Mouse (Mus musculus): Measurements from ENCODE around the gene Mycbpap.

The Mycbpap gene

DNA sequence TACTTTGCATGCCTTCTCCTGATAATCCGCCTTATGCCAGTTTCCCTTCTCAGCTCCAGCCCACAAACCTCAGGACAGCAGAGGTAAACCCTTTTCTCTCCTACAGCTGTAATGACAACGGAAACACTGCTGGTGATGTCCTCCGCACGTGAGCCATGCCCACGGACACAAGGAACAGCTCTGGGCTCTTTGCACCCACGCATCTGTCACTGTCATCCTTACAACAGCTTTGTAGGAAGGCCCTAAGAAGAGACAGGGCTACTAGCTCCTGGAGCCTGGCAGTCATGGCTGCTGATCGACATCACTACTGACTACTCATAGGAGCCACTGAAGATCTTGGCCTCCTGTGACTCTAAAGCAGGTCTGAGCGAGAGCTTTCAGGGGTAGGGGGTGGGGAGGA is 11.6 kb upstream of the Mycbpap start:
- DNase-seq (ENCODE audit: low spot score): no peak

DNA sequence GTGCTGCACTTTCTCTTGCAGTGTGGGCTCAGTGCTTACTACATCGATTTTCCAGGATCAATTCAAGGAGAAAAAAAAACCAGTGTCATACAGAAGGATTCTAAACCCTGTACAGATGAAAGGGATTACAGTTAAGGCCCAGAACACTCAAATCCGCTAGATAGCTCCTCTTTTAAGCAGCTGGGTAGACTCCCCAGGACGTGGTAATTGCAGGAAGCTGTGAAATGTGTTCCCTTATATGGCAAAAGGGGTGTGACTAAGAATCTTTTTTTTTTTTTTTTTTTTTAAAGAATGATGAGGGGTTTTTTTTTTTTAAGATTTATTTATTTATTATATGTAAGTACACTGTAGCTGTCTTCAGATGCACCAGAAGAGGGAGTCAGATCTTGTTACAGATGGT is 7.3 kb upstream of the Mycbpap start:
- no peak for DNase-seq (ENCODE audit: low spot score)

GRCm38 (mm10) chr11:94526171-94526879 is 4.8 kb upstream of the Mycbpap start:
- no peak for DNase-seq (ENCODE audit: low spot score)

GRCm38 (mm10) chr11:94513452-94513851 is 8.1 kb downstream of the Mycbpap start:
- no peak for DNase-seq (ENCODE audit: low spot score)

DNA sequence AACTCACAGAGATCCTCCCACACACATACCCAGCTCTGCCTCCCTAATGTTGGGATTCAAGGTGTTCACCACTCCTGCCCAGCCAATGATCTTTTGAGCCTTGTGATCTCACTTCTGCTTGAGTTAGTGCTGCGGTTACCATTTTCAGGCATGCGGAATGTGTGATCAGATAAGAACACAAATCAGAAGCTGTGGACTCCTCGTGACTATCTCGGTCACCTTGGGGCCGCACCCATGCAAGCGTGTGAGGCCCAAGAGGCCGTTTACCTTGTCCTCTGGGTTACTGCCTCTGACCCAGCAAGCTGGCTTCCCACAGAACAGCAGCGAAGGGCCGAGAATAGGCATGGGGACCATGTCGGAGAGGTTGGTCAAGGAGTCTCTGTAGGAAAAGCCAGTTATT is 12.6 kb downstream of the Mycbpap start:
- DNase-seq (ENCODE audit: low spot score): no peak

DNA sequence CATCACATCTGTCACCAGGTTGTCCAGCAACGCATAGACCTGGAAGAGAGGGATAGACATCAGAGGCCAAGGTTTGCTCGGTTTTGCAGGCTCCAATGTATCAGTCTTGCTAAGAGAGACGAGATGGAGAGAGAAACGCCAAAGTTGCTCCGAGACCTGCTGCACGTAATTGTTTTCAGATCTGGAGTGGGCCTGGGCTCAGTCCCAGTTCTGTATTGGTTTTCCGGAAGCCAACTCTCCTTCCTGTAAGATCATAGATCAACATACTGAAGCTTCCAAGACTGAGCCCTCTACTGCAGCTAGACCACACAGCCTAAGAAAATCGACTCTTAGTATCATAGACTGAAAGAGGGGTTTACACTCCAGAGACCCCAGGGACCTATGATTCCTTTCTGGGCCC is 20.1 kb downstream of the Mycbpap start:
- no peak for DNase-seq (ENCODE audit: low spot score)

DNA sequence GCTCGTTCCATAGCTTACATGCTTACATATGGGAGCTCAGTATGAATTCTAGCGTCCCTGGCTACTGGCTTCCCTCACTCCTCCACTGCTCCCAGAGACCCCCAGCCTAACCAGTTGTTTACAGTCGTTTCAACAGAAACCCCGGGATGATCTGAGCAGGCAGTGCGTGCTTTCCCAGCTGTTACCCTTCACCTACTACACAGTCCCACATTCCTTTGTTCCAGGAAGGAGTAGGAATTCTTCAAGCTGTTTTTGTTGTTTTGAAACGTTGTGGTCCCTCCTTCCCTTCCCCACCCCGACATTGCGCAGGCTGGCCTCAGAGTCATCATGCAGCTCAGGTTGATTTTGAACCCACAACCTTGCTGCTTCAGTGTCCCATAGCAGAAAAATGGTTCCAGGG is 21.2 kb downstream of the Mycbpap start:
- no peak for DNase-seq (ENCODE audit: low spot score)

- no peak for DNase-seq (ENCODE audit: low spot score)
Observed at GRCm38 (mm10) chr11:94499661-94500152, 21.8 kb downstream of the Mycbpap start, which contains the start of gene Epn3. Gene Epn3 (minus strand): TSS chr11:94499974.

GRCm38 (mm10) chr11:94499035-94499434 is 22.5 kb downstream of the Mycbpap start:
- no peak for DNase-seq (ENCODE audit: low spot score)

DNA sequence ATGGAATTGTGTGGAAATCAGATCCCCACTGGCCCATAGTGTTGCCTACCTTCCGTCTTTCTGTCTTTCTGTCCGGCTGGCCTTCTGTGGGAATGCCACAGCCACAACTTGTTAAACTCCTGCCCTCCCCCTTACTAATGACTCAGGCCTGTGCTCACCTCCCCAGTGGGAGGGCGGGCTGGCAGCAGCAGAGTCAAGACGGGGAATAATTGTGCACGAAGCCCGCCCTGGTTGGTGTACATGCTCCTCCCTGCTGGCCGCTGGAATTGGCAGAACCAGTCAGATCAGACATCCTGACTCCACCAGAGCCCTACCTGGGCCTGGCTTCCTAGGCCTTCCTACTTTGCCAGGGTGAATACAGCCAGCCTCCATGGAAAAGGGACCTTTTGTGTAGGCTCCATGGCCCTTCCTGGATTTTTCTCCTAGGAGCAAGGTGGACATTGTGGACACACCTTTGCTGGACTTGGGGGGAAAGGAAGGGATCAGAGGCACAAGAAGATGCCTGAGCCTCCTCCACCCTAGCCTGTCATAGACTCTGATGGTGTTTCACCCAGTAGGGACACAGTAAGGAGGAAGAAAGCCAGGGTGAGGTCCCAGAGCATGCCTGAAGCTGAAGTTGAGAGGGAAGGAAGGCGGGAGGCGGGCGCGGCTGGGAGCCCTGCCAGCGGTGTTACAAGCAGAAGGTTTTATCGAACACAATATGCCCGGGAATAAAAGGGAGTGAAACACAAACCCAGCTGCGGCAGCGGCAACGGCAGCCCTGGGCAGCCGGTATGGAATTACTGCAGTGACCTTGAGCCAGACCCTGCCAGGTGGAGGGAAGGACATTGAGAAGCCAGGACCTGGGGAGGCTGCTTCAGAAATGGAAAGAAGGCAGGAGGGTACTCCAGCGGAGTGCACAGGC is 23.2 kb downstream of the Mycbpap start:
- peak; percentile 35 for DNase-seq (ENCODE audit: low spot score)

DNA sequence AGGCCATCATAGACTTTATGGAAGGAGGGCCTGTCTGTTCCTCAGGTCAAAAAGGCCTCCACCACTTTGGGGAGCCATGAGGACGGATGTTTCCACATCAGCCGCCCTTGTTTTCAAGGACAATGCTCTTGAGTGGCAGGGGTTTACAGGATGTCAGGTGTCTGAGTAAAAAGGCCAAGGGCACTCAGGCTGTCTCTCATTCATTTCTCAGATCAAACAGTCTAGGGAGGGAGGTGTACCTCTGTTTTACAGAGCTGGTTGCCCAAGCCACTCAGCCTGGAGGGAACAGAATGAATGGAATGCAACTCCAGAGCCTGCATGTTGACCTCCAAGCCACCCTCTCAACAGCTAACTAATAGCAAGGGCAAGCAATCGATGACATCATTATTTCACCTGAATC is 26.1 kb downstream of the Mycbpap start:
- no peak for DNase-seq (ENCODE audit: low spot score)

DNA sequence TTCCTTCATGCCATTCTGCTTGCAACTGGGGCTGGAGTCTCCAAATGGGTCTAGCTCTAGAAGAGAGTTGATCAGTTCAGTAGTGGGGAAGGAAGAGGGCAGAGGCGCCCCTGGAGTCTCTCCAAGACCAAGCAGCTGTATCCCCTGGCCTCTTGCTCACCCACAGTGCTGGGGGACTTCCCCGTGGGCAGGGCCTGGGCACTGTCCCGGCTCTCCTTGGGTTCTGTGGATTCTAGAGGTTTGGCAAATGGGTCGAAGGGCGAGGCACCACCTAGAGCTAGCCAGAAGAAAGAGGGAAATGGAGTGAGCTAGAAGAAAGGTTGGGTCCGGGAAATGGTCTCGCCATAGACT is 29.8 kb downstream of the Mycbpap start:
- no peak for DNase-seq (ENCODE audit: low spot score)

DNA sequence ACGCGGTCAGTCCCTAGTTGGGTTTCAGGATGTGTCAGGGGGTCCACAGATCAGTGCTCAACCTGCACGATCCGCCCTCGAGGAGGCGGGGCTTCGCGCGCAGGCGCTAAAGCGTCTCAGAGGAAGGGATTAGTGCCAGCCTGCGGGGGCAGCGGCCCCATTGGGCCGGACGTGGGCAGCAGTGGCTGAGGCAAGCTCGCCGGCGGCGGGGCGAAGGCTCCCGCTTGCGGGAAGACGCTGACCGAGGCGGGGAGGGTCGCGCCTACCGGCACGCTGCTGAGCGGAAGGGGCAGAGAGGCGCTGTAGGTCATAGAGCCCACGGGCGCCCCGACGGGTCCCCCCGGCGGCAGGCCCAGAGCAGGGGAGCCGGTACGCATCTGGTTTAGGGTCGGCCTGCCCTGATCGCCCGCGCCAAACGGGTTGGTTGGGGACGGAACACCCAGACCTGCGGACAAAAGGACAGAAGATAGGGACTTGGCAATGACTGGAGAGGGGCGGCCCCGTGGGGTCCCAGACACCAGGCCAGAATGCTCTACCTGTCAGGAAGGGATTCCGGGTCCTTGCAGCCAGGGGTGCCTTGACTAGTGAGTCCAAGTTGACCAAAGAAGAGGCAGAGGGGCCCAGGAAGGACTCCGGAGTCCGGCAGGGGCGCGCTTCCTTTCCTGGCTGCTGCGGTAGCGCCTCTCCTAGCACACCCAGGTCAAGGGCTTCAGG is 30.4 kb downstream of the Mycbpap start:
- no peak for DNase-seq (ENCODE audit: low spot score)

- no peak for DNase-seq (ENCODE audit: low spot score)
Observed at GRCm38 (mm10) chr11:94489745-94490144, 31.8 kb downstream of the Mycbpap start.

DNA sequence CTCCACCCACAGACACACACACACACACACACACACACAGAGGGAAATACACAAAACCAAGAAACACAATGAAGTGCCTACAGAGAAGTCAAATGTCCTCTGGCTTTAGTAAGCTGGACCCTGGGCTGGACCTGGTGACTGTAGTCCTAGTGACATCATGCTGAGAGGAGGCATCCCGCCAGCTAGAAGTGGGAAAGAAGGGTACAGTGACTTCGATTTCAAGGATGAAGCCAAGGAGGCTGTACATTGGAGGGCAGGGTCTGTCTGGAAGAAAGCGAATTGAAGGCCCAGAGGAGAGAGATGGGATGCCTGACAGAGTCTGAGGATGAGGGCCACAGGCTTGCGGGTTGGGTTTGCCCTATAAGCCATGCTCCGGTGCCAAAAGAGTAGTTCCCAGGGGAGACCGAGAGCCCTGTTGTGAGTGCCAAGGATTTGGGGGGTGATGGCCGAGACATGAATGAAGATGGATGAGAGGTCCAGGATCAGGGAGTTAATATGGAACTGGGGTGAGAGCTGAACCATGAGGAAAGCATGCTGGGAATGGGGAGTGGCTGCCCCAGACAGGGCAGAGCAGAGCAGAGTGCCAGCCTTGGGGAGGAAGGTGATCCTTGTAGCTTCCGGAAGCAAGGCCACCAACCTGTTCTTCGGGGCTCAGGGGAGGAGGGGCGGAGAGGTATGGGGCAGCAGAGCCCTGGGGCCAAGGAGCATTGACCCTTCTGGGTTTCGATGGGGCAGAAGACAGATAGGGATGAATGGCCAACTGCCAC is 32.6 kb downstream of the Mycbpap start:
- DNase-seq (ENCODE audit: low spot score): no peak

DNA sequence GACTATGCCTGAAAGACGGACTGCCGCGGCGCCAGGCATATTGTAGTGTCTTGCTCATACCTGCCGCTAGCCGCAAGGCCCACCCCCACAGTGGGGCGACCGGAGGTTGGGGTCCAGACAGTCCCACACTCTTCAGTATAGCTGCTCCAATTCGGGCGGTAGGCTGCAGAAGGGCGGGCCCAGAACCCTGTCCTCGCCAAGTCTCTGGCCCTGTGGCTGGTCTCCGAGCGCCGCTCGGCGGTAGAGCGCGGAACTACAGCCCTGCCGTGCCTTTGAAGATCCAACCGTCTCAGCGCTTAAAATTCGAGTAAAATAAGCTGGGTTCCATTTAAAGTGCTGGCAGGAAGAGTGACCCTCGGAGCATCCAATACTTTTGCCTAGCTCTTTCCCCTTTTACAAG is 35.5 kb downstream of the Mycbpap start, which contains the start of gene Spata20:
Gene Spata20, minus strand, starts transcription at position 179 of the 400 bp plus-strand sequence.
- peak; percentile 87 for DNase-seq (ENCODE audit: low spot score)

DNA sequence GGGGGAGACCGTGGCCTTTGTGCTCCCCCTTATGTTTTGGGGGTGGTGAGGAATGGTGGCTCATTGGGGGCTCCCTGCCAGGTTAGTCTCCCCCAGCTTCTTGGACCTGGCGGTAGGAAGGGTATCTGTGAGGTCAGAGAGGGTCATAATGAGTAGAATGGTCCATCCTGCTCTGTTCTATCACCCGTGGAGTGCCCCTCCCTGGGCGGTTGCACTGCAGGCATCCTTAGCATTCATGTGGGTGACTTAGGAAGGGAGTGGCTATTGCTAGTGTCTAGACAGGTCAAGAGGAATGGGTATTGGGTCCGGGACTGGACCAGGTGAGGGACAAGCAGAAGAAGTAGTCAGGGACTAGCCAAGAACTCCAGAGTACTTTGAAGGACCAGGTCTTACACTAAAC is 36.3 kb downstream of the Mycbpap start:
- DNase-seq (ENCODE audit: low spot score): no peak

GRCm38 (mm10) chr11:94484636-94485035 is 36.9 kb downstream of the Mycbpap start:
- DNase-seq (ENCODE audit: low spot score): no peak

GRCm38 (mm10) chr11:94483921-94484320 is 37.6 kb downstream of the Mycbpap start:
- DNase-seq (ENCODE audit: low spot score): no peak

- no peak for DNase-seq (ENCODE audit: low spot score)
Observed at GRCm38 (mm10) chr11:94483436-94483835, 38.1 kb downstream of the Mycbpap start.

DNA sequence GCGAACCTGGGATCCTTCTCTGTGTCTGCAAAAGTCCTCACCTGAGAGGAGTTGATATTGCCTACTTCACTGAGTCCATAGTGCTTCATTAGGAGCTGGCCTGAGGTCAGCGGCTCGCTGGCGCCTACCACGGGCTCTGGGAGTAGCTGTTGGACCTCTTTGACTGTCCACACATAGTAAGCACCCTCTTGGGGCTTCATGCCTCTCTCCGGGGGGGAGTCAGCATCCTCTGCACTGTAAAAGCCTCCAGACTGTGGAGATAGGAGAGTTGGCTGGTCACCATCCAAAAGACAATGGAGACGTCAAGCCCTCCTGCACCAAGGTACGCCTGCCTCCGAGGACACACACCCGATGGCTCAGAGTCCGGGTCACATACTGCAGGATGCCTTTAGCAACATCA is 38.8 kb downstream of the Mycbpap start:
- no peak for DNase-seq (ENCODE audit: low spot score)

DNA sequence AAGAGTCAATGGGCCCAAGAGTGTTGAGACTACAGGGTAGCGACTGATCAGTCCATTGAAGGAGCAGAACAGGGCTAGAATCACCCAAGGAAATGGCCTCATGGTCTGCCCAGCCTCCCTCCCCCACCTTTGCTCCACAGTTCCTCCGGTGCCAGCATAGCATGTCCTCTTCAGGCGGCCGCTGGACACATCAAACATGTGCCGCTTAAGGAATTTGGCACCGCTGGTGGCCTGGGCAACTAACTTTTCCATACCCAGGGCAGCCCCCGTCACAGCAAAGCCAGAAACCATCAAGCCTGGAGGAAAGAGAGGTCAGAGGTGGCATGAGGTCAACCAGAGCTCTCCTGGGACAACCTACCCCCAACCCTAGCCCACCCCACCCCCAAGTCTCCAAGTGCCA is 39.6 kb downstream of the Mycbpap start:
- DNase-seq (ENCODE audit: low spot score): no peak

All from layer of hippocampus, adult 9-10 months (tissue).